Mouse (Mus musculus): ENCODE data around the gene Cep131.

DNA sequence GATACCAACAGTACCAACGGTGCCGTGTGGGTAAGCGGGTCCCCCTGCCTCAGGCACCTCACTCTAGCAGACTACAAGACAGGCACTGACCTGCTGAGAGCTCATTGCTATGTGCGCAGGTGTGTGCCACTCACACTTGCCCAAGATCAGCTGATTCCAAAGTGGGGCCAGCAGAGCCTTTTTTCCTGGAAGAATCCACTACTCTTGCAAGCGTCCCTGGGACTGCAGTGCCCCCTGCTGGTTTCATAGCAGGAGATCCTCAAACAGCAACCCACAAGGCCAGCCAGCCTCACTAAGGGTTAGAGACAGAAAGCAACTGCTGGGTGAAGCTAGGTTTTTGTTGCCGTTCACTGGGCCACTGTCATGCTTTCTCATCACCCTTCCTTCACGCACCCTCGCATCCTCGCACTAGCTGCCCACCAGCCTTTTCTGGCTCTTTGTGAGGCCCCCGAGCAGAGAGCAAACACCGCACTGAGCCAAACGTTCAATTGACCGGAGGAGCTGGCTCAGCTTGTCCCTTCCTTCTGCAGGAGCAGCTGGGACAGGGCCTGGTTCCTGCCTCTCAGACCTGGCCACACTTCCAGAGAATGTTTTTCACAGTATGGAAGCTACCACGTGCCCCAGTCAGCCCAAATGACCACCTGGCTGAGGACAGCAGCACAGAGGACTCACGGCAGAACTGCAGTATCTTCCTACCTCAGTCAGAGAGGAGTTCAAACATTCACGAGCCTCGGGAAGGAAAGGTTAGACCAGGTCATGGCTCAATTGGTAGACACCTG is 34.2 kb upstream of the Cep131 start:
- TF ChIP-seq CTCF (IDR thresholded peaks at IDR 0.05) (peak; percentile 92), EP300 (IDR thresholded peaks at IDR 0.05; ENCODE audit: insufficient read depth, low read depth, low read length) (no peak)

All from heart, adult 2 months (tissue).